7 mouse cellular contexts compared by ENCODE assay signal in genomic region chr16:76370041-76370715, GRCm38 (mm10). TPM values are rescaled to one million over a fixed set of nuclear protein-coding genes. Genes with fewer than 3 reads are reported as not detected.
DNase-seq lines count a peak whose midpoint lies in the region; ATAC-seq lines count a peak whose summit lies in the region.

No protein-coding gene starts in this region.

- no peak overlapping the region for H3K9ac ChIP-seq in limb, embryonic 13.5 days
- H3K9ac ChIP-seq in midbrain, embryonic 14.5 days (replicated peaks; ENCODE audit: low read length) = no peak overlapping the region

- H3K4me2 ChIP-seq in limb, embryonic 13.5 days (replicated peaks) = peak overlapping the region; percentile 72
- peak overlapping the region; percentile 66 for H3K4me2 ChIP-seq in midbrain, embryonic 14.5 days (ENCODE audit: low read length)

- 0 out of 2 replicates have a peak overlapping the region, but pooled peaks have one; percentile 85 for H3K4me3 ChIP-seq in limb, embryonic 13.5 days
- H3K4me3 ChIP-seq in midbrain, embryonic 14.5 days (replicated peaks; ENCODE audit: low read depth, low read length) = 0 out of 2 replicates have a peak overlapping the region, but pooled peaks have one; percentile 9

- 39% methylated on average over 6 of the region's 6 CpGs for WGBS in limb, embryonic 13.5 days
- WGBS in midbrain, embryonic 14.5 days = 37% methylated on average over 6 of the region's 6 CpGs

- peak; percentile 71 for DNase-seq in MEL-GATA-1-ER (ENCODE audit: extremely low read depth, low read depth)
- peak; percentile 74 for DNase-seq in adrenal gland, adult 2 months
- DNase-seq in embryo, embryonic 11.5 days (ENCODE audit: low read depth, low spot score) = peak; percentile 22
- peak; percentile 29 to 31 for DNase-seq in heart, postnatal 10 days
- peak; percentile 72 for DNase-seq in midbrain, embryonic 14.5 days
- no peak for DNase-seq in urinary bladder, postnatal 4 days (ENCODE audit: low spot score in 2 of 2)

- no peak overlapping the region for H3K27ac ChIP-seq in limb, embryonic 13.5 days
- H3K27ac ChIP-seq in midbrain, embryonic 14.5 days (replicated peaks; ENCODE audit: low read depth, low read length) = no peak overlapping the region

- intact Hi-C loops in heart, postnatal 10 days (cut with DNase I) = loop anchor here (5.0 to 10.0 kb wide), 7 partner anchors 48 to 695 kb away; partner anchors contain the start of gene Hspa13

- H3K36me3 ChIP-seq in limb, embryonic 13.5 days = peaks cover 6% of the 10 kb centered on the region; the same call in 1 of the 2 replicates
- H3K36me3 ChIP-seq in midbrain, embryonic 14.5 days (ENCODE audit: control insufficient read depth, insufficient read depth, low read length) = no peaks in the 10 kb centered on the region

- no peaks in the 10 kb centered on the region for H3K27me3 ChIP-seq in limb, embryonic 13.5 days
- H3K27me3 ChIP-seq in midbrain, embryonic 14.5 days (ENCODE audit: control insufficient read depth, insufficient read depth, low read length) = no peaks in the 10 kb centered on the region

- H3K9me3 ChIP-seq in limb, embryonic 13.5 days = no peaks in the 10 kb centered on the region
- H3K9me3 ChIP-seq in midbrain, embryonic 14.5 days (ENCODE audit: control insufficient read depth, low read length) = no peaks in the 10 kb centered on the region

- H3K4me1 ChIP-seq in limb, embryonic 13.5 days = peaks cover 23% of the 10 kb centered on the region
- H3K4me1 ChIP-seq in midbrain, embryonic 14.5 days (ENCODE audit: control insufficient read depth, insufficient read depth, low read length) = peaks cover 19% of the 10 kb centered on the region

- ATAC-seq in limb, embryonic 13.5 days (ENCODE audit: low FRiP score, low read depth) = no peak
- ATAC-seq in midbrain, embryonic 14.5 days (ENCODE audit: low FRiP score, low TSS enrichment) = no peak

RNA-seq across cellular contexts. Expression of gene Nrip1, which starts 3.4 kb away (rescaled TPM):
- total RNA-seq in adrenal gland, adult 2 months (2021) = 10 to 100 TPM; 80.3 to 95.3 TPM
- polyA plus RNA-seq in adrenal gland, adult 2 months (2012; rRNA removed) = 7.6 and 7.7 TPM in 2 replicates
- 10 to 100 TPM; 26.8 to 27.4 TPM for total RNA-seq in heart, postnatal 10 days (2021)
- polyA plus RNA-seq in limb, embryonic 13.5 days (2015; fragmentation: Nextera tagmentation; extraction: Ambion mirVana) = 37.8 and 39.4 TPM in 2 replicates
- polyA plus RNA-seq in midbrain, embryonic 14.5 days (2014; fragmentation: Nextera tagmentation; extraction: Ambion mirVana) = 28.9 and 34.7 TPM in 2 replicates

Comparison
In these comparisons a context has a peak if more than half of its experiments do, and no peak if none do; other contexts are left out.
1. DNase-seq: peak in MEL-GATA-1-ER (single experiment), adrenal gland, adult 2 months (single experiment), embryo, embryonic 11.5 days (single experiment), heart, postnatal 10 days (2 of 2) and midbrain, embryonic 14.5 days (single experiment); none in urinary bladder, postnatal 4 days (0 of 2).